Mouse (Mus musculus) cerebellum, adult 9-10 months (tissue): ENCODE data around the gene Trim27.
A peak's percentile ranks its signal among the peaks of the same experiment; 100 is the strongest.

Source experiments
- DNase-seq: peaks from one replicate; pipeline ENCODE4 v3.0.0; 2022

The Trim27 gene

GRCm38 (mm10) chr13:21172241-21173027 is 6.8 kb upstream of the Trim27 start:
- DNase-seq, result peak; percentile 86

- DNase-seq, result peak; percentile 67
Observed at GRCm38 (mm10) chr13:21173072-21173471, 6.2 kb upstream of the Trim27 start.

- no peak for DNase-seq
Observed at GRCm38 (mm10) chr13:21176733-21177132, 2.5 kb upstream of the Trim27 start.

GRCm38 (mm10) chr13:21177657-21178056 is 1.6 kb upstream of the Trim27 start:
- no peak for DNase-seq

- no peak for DNase-seq
Observed at GRCm38 (mm10) chr13:21178364-21178763, 881 bp upstream of the Trim27 start.

GRCm38 (mm10) chr13:21179724-21180550 is 692 bp downstream of the Trim27 start:
- DNase-seq, result peak; percentile 89

GRCm38 (mm10) chr13:21180551-21181530 is 1.6 kb downstream of the Trim27 start:
- peak; percentile 62 for DNase-seq

GRCm38 (mm10) chr13:21181996-21182395 is 2.8 kb downstream of the Trim27 start:
- DNase-seq, result no peak

- DNase-seq, result no peak
Observed at GRCm38 (mm10) chr13:21183066-21183465, 3.8 kb downstream of the Trim27 start.

- DNase-seq, result no peak
Observed at GRCm38 (mm10) chr13:21183661-21184060, 4.4 kb downstream of the Trim27 start.

GRCm38 (mm10) chr13:21185521-21185920 is 6.3 kb downstream of the Trim27 start:
- DNase-seq, result no peak

GRCm38 (mm10) chr13:21195406-21196228 is 16.4 kb downstream of the Trim27 start:
- DNase-seq, result no peak

GRCm38 (mm10) chr13:21197721-21198120 is 18.5 kb downstream of the Trim27 start:
- no peak for DNase-seq

- no peak for DNase-seq
Observed at GRCm38 (mm10) chr13:21198313-21198712, 19.1 kb downstream of the Trim27 start.

- DNase-seq, result no peak
Observed at GRCm38 (mm10) chr13:21199046-21200028, 20.1 kb downstream of the Trim27 start.

GRCm38 (mm10) chr13:21200043-21200999 is 21.1 kb downstream of the Trim27 start:
- peak; percentile 97 for DNase-seq

- peak; percentile 83 for DNase-seq
Observed at GRCm38 (mm10) chr13:21215275-21215983, 36.2 kb downstream of the Trim27 start.

- DNase-seq, result no peak
Observed at GRCm38 (mm10) chr13:21216781-21217180, 37.5 kb downstream of the Trim27 start.
